Mouse (Mus musculus) brain, embryonic 14.5 days (tissue): ENCODE measurements around the gene Endod1. TPM values are rescaled to one million over a fixed set of nuclear protein-coding genes. Genes with fewer than 3 reads are reported as not detected.
A peak's percentile ranks its signal among the peaks of the same experiment; 100 is the strongest.
"Not testable (repeated sequence)": the region's sequence is repeated elsewhere in the genome, so short reads cannot be mapped to it uniquely, and the experiment has no call there.

ENCODE experiments used
- DNase-seq: peaks from one replicate; pipeline ENCODE4 v3.0.0-alpha.2; 2011; ENCODE audit warnings: low read depth
- CTCF ChIP-seq: fragments of 200-500 bp; IDR thresholded peaks from 2 replicates; pipeline ENCODE4 v1.5.1; 2012; ENCODE audit warnings: inconsistent platforms, mild to moderate bottlenecking, moderate library complexity, borderline replicate concordance; ENCODE audit not compliant: insufficient read depth, insufficient read length; ENCODE audit errors: extremely low read depth
- POLR2A ChIP-seq: fragments of 200-500 bp; IDR thresholded peaks from 2 replicates; pipeline ENCODE4 v1.6.1; 2012; ENCODE audit warnings: mild to moderate bottlenecking, inconsistent platforms, borderline replicate concordance; ENCODE audit not compliant: poor library complexity, insufficient read depth, insufficient read length, severe bottlenecking; ENCODE audit errors: extremely low read depth
- polyA plus RNA-seq: library from polyadenylated mRNA; depleted of rRNA; stranded (reverse); fragments of >200 nt; gene quantifications from 2 replicates; pipeline ENCODE4 v1.2.3, GENCODE M21; 2012

The Endod1 gene
- polyA plus RNA-seq, 1 experiment: 16.1 TPM

DNA sequence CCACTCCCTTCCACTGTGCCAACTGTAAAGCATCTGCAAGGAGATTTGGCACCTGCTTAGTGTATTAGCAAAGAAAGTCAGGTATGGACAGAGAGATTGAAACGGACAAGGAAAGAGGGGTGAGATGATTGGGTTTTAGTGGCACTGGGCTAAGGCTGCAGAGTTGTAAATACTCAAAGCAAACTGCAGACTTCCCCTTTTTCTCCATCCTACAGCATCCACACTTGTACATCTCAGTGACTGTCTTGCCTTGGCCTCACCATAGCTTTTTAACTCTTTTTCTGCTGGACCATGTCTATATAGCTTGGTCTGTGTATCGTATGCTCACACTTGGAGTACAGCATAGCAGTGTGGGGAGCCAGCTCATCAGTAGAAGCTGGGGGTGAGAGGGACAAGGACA lies 30.5 kb downstream of the Endod1 start:
- no peak for DNase-seq
- TF ChIP-seq CTCF: no peak
- no peak for TF ChIP-seq POLR2A

GRCm38 (mm10) chr9:14349380-14349779 lies 31.9 kb downstream of the Endod1 start:
- TF ChIP-seq CTCF: no peak
- no peak for TF ChIP-seq POLR2A
- no peak for DNase-seq

GRCm38 (mm10) chr9:14348416-14348815 lies 32.9 kb downstream of the Endod1 start:
- peak; percentile 6 for DNase-seq
- TF ChIP-seq CTCF: peak; percentile 56
- TF ChIP-seq POLR2A: no peak

DNA sequence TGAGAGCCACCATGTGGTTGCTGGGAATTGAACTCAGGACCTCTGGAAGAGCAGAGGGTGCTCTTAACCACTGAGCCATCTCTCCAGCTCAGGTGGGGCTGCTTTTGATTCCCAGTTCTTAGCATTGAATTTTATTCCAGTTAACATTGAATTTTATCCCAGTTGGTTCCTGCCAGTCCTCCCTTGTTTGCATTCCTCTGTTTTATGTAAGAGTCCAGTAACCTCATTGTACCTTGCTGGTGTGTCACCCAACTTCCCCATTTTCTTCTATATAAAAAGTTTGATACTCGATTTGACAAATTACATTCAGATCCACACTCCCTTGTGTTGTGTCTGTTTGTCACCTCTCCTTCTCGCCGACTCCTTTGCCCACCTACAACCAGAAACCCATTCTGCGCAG lies 35.4 kb downstream of the Endod1 start:
- DNase-seq: not testable (repeated sequence)

- DNase-seq: peak; percentile 83
- TF ChIP-seq POLR2A (no peak), CTCF (peak; percentile 86)
Measured at GRCm38 (mm10) chr9:14342041-14342668, 39.2 kb downstream of the Endod1 start.

DNA sequence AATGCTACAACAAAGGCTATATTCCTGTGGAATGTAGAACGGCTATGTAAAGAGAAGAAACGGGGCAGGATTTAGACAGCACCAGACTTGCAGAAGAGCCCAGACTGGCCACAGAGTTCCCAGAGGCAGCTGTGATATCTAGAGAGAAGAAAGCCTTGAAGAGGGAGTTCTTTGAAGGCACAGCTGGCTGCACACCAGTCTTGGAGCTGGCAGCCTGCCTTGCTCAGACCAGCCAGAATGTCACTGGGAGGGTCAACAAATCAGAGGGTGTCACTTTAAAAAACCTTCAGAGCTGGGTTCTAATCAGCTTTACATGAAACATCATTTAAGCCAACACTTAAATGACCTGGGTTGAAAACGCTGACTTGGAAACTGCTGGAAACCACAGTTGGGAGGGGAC lies 42.6 kb downstream of the Endod1 start:
- TF ChIP-seq CTCF (no peak), POLR2A (no peak)

DNA sequence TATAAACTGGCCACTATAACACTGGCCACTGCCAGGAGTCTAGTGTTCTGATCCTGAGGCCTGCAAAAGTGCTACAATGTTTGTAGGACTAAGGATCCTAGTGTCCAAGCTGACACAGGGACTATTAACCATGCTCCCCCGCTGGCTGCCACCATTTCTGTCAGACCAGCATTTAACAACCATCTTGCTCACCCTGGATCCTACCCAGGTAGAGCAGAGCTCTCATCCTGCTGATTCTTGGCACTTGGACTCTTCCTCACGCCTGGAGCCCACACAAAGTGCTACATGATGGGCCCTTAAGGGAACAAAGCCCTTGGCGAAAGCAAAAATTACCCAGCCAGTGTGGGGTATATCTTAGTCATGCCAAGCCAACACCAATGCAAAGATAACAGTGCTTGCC lies 44.4 kb downstream of the Endod1 start:
- no peak for DNase-seq
- TF ChIP-seq POLR2A: no peak

More for the DNA sequence above, 42.6 kb downstream of the Endod1 start:
- DNase-seq: no peak

DNA sequence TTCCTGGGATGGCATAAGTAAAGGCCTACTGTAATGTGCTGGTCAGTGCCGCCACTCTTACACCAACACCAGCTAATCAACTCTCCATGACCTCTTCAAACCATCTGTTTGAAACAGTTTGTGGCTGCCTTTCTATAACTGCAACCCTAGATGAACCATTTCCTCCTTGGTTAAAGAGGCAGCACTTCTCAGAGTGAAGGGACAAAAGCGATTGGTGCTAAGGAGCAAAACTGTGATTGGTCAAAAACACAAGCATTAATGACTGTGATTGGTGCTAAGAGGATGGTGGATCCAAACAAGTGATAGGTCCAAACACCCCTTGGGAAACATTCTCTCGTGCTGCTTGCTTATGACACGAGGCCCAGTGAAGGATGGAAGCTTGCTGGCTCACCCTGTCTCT lies 45.5 kb downstream of the Endod1 start:
- no peak for TF ChIP-seq CTCF
- no peak for TF ChIP-seq POLR2A
- DNase-seq: no peak

GRCm38 (mm10) chr9:14316618-14317017 lies 64.7 kb downstream of the Endod1 start:
- DNase-seq: no peak
- no peak for TF ChIP-seq POLR2A

DNA sequence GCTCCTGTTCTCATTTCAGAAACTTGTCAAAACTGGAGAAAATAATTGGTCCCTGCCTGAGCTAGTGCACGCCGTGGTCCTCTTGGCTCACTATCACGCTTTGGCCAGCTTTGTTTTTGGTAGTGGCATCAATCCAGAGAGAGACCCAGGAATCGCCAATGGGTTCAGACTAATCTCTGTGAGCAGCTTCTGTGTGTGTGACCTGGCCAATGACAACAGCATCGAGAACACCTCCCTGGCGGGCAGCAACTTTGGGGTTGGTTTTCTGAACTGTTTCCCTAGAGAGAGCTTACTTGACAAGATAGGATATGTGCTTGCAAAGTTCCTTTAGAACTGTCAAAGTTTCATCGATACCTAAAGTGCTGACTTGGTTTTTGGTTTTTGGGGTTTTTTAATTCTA lies 66.8 kb downstream of the Endod1 start:
- no peak for DNase-seq
- TF ChIP-seq CTCF (no peak), POLR2A (no peak)

DNA sequence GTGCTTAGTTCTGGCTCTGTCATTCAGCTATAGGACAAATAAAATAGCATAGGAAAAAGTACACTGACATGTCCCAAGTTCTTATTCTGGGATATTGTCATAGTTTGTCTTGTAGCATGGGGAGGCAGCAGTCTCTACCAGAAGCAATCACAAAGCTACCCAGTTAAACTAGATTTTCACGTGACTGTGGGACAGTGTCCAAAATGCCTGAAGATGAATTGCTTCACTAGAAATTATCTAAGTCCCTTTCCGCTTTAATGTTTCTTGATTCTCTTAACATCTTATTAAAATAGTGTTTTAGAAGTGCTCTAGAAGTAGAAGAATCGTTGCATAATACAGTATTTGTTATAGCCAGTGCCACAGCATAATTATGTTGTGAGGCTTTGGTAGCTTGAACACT lies 67.3 kb downstream of the Endod1 start:
- DNase-seq: no peak
- no peak for TF ChIP-seq POLR2A
- TF ChIP-seq CTCF: no peak

- no peak for TF ChIP-seq CTCF
- no peak for TF ChIP-seq POLR2A
- DNase-seq: no peak
Measured at GRCm38 (mm10) chr9:14307341-14307740, 74.0 kb downstream of the Endod1 start.
